Mouse (Mus musculus): ENCODE results near the gene Cxcl17. TPM values are rescaled to one million over a fixed set of nuclear protein-coding genes. Genes with fewer than 3 reads are reported as not detected.

Cxcl17 gene
- polyA plus RNA-seq, 2 experiments = not detected

- ATAC-seq (ENCODE audit: insufficient read depth) (no peak), DNase-seq (ENCODE audit: low read depth in 3 of 3, low spot score in 3 of 3) (no peak)
- no peaks in the 10 kb centered on the region for H3K9me3 ChIP-seq (ENCODE audit: control insufficient read depth, low read length)
- no peaks in the 10 kb centered on the region for H3K36me3 ChIP-seq (replicated peaks; ENCODE audit: control insufficient read depth, insufficient read depth, low read depth)
- 41% methylated on average over 1 of the region's 1 CpGs for WGBS (ENCODE audit: insufficient replicate concordance)
- H3K4me2 ChIP-seq (ENCODE audit: low read depth) = no peak overlapping the region
- H3K9ac ChIP-seq (replicated peaks) = no peak overlapping the region
- H3K27ac ChIP-seq = no peak overlapping the region
- H3K27me3 ChIP-seq (ENCODE audit: control insufficient read depth, insufficient read depth, low read length) = no peaks in the 10 kb centered on the region
- no peaks in the 10 kb centered on the region for H3K4me1 ChIP-seq (replicated peaks; ENCODE audit: control insufficient read depth in 2 of 2, insufficient read depth in 2 of 2, low read length in 1 of 2)
- no peak overlapping the region for H3K4me3 ChIP-seq (ENCODE audit: insufficient read depth in 1 of 2, low read depth in 2 of 2, low read length in 2 of 2)
- TF ChIP-seq EP300 (IDR thresholded peaks at IDR 0.05; ENCODE audit: low read depth) (no peak), CTCF (IDR thresholded peaks at IDR 0.05; ENCODE audit: low read depth) (no peak)
Observed at GRCm38 (mm10) chr7:25410969-25411615, 1.6 kb downstream of the Cxcl17 start.

GRCm38 (mm10) chr7:25409114-25409760, 3.4 kb downstream of the Cxcl17 start:
- no peak for ATAC-seq (ENCODE audit: insufficient read depth)
- no peak for TF ChIP-seq EP300 (IDR thresholded peaks at IDR 0.05; ENCODE audit: low read depth)
- peak; percentile 50 for TF ChIP-seq CTCF (IDR thresholded peaks at IDR 0.05; ENCODE audit: low read depth)
- H3K4me1 ChIP-seq (replicated peaks; ENCODE audit: control insufficient read depth in 2 of 2, insufficient read depth in 2 of 2, low read length in 1 of 2) = no peaks in the 10 kb centered on the region
- H3K4me3 ChIP-seq (ENCODE audit: insufficient read depth in 1 of 2, low read depth in 2 of 2, low read length in 2 of 2) = no peak overlapping the region
- WGBS (ENCODE audit: insufficient replicate concordance) = 36% methylated on average over 4 of the region's 4 CpGs
- no peaks in the 10 kb centered on the region for H3K36me3 ChIP-seq (replicated peaks; ENCODE audit: control insufficient read depth, insufficient read depth, low read depth)
- H3K27ac ChIP-seq = no peak overlapping the region
- H3K4me2 ChIP-seq (ENCODE audit: low read depth) = no peak overlapping the region
- no peaks in the 10 kb centered on the region for H3K27me3 ChIP-seq (ENCODE audit: control insufficient read depth, insufficient read depth, low read length)
- peak in 1 of 3 experiments; percentile 30 for DNase-seq (ENCODE audit: low read depth in 3 of 3, low spot score in 3 of 3)
- no peaks in the 10 kb centered on the region for H3K9me3 ChIP-seq (ENCODE audit: control insufficient read depth, low read length)
- H3K9ac ChIP-seq (replicated peaks) = no peak overlapping the region

GRCm38 (mm10) chr7:25406468-25406867, 6.2 kb downstream of the Cxcl17 start:
- no peaks in the 10 kb centered on the region for H3K36me3 ChIP-seq (replicated peaks; ENCODE audit: control insufficient read depth, insufficient read depth, low read depth)
- no peaks in the 10 kb centered on the region for H3K9me3 ChIP-seq (ENCODE audit: control insufficient read depth, low read length)
- DNase-seq (ENCODE audit: low read depth in 3 of 3, low spot score in 3 of 3) (no peak), ATAC-seq (ENCODE audit: insufficient read depth) (no peak)
- no peak overlapping the region for H3K4me3 ChIP-seq (ENCODE audit: insufficient read depth in 1 of 2, low read depth in 2 of 2, low read length in 2 of 2)
- no peak overlapping the region for H3K9ac ChIP-seq (replicated peaks)
- no peak overlapping the region for H3K4me2 ChIP-seq (ENCODE audit: low read depth)
- peaks cover 0 to 7% of the 10 kb centered on the region in 2 experiments; a peak in 3 of 4 replicates for H3K4me1 ChIP-seq (replicated peaks; ENCODE audit: control insufficient read depth in 2 of 2, insufficient read depth in 2 of 2, low read length in 1 of 2)
- H3K27me3 ChIP-seq (ENCODE audit: control insufficient read depth, insufficient read depth, low read length) = no peaks in the 10 kb centered on the region
- TF ChIP-seq CTCF (IDR thresholded peaks at IDR 0.05; ENCODE audit: low read depth) (no peak), EP300 (IDR thresholded peaks at IDR 0.05; ENCODE audit: low read depth) (no peak)
- no peak overlapping the region for H3K27ac ChIP-seq
- WGBS (ENCODE audit: insufficient replicate concordance) = 70% methylated on average over 7 of the region's 7 CpGs

- DNase-seq (ENCODE audit: low read depth in 3 of 3, low spot score in 3 of 3) (peak in 2 of 3 experiments; percentile 31 to 45), ATAC-seq (ENCODE audit: insufficient read depth) (peak; percentile 68; the same call in 1 of the 2 replicates)
- H3K4me3 ChIP-seq (ENCODE audit: insufficient read depth in 1 of 2, low read depth in 2 of 2, low read length in 2 of 2) = no peak overlapping the region
- no peak overlapping the region for H3K4me2 ChIP-seq (ENCODE audit: low read depth)
- no peak overlapping the region for H3K27ac ChIP-seq
- peaks cover 0 to 7% of the 10 kb centered on the region in 2 experiments; a peak in 3 of 4 replicates for H3K4me1 ChIP-seq (replicated peaks; ENCODE audit: control insufficient read depth in 2 of 2, insufficient read depth in 2 of 2, low read length in 1 of 2)
- no peaks in the 10 kb centered on the region for H3K9me3 ChIP-seq (ENCODE audit: control insufficient read depth, low read length)
- H3K36me3 ChIP-seq (replicated peaks; ENCODE audit: control insufficient read depth, insufficient read depth, low read depth) = no peaks in the 10 kb centered on the region
- H3K27me3 ChIP-seq (ENCODE audit: control insufficient read depth, insufficient read depth, low read length) = no peaks in the 10 kb centered on the region
- no peak overlapping the region for H3K9ac ChIP-seq (replicated peaks)
- 0% methylated on average over 2 of the region's 2 CpGs for WGBS (ENCODE audit: insufficient replicate concordance)
- peak; percentile 83 for TF ChIP-seq CTCF (IDR thresholded peaks at IDR 0.05; ENCODE audit: low read depth)
- peak; percentile 55 for TF ChIP-seq EP300 (IDR thresholded peaks at IDR 0.05; ENCODE audit: low read depth)
Observed at GRCm38 (mm10) chr7:25402671-25403101, 10.0 kb downstream of the Cxcl17 start.

GRCm38 (mm10) chr7:25401986-25402385, 10.7 kb downstream of the Cxcl17 start:
- Histone ChIP-seq H3K27me3 (ENCODE audit: control insufficient read depth, insufficient read depth, low read length) (no peaks in the 10 kb centered on the region), H3K4me1 (replicated peaks; ENCODE audit: control insufficient read depth in 2 of 2, insufficient read depth in 2 of 2, low read length in 1 of 2) (peaks cover 0 to 7% of the 10 kb centered on the region in 2 experiments; a peak in 3 of 4 replicates), H3K36me3 (replicated peaks; ENCODE audit: control insufficient read depth, insufficient read depth, low read depth) (no peaks in the 10 kb centered on the region), H3K4me2 (ENCODE audit: low read depth) (no peak overlapping the region), H3K9ac (replicated peaks) (no peak overlapping the region), H3K9me3 (ENCODE audit: control insufficient read depth, low read length) (no peaks in the 10 kb centered on the region), H3K4me3 (ENCODE audit: insufficient read depth in 1 of 2, low read depth in 2 of 2, low read length in 2 of 2) (no peak overlapping the region), H3K27ac (no peak overlapping the region)
- ATAC-seq (ENCODE audit: insufficient read depth) (no peak), DNase-seq (ENCODE audit: low read depth in 3 of 3, low spot score in 3 of 3) (no peak)
- 45% methylated on average over 5 of the region's 5 CpGs for WGBS (ENCODE audit: insufficient replicate concordance)
- TF ChIP-seq CTCF (IDR thresholded peaks at IDR 0.05; ENCODE audit: low read depth) (no peak), EP300 (IDR thresholded peaks at IDR 0.05; ENCODE audit: low read depth) (no peak)
